ENCODE assay signal across 18 mouse cellular contexts in genomic region chr10:66815951-66816350, GRCm38 (mm10).
"Had no signal": no experiment of that assay in that cellular context is flagged by ENCODE, and none has a peak within 500 bp of the region (broad histone marks: within the 10 kb centered on the region; RNA-seq: fewer than 3 reads in every experiment).

No protein-coding gene starts in this region.

- H3K9me3 ChIP-seq: midbrain, embryonic 10.5 days; midbrain, embryonic 12.5 days; neural tube, embryonic 13.5 days; neural tube, embryonic 15.5 days had no signal

- H3K4me2 ChIP-seq: lung, embryonic 14.5 days; midbrain, embryonic 12.5 days; neural tube, embryonic 13.5 days; neural tube, embryonic 15.5 days had no signal

- H3K4me3 ChIP-seq: midbrain, embryonic 10.5 days; midbrain, embryonic 12.5 days; myocyte; neural tube, embryonic 13.5 days; neural tube, embryonic 15.5 days had no signal

- ATAC-seq: midbrain, embryonic 16.5 days had no signal

- H3K36me3 ChIP-seq: midbrain, embryonic 10.5 days; midbrain, embryonic 12.5 days; neural tube, embryonic 13.5 days; neural tube, embryonic 15.5 days had no signal

- DNase-seq: lung, embryonic 14.5 days; lung, postnatal 10 days; lung, postnatal 4 days; midbrain, embryonic 14.5 days; retina, postnatal 1 day; right cerebral cortex, adult 18-20 months; right cerebral cortex, postnatal 25 days; right cerebral cortex, postnatal 4 days; spleen, adult 18-20 months; thymus, adult 18-20 months; thymus, postnatal 14 days; thymus, postnatal 36 days had no signal

- H3K27ac ChIP-seq: midbrain, embryonic 10.5 days; midbrain, embryonic 12.5 days; neural tube, embryonic 13.5 days; neural tube, embryonic 15.5 days had no signal

- H3K9ac ChIP-seq: lung, embryonic 14.5 days; midbrain, embryonic 12.5 days; neural tube, embryonic 13.5 days; neural tube, embryonic 15.5 days had no signal

- H3K27me3 ChIP-seq: neural tube, embryonic 15.5 days had no signal
